Mouse (Mus musculus) embryonic facial prominence, embryonic 14.5 days (tissue): ENCODE data around the gene Ppm1e. TPM values are rescaled to one million over a fixed set of nuclear protein-coding genes. Genes with fewer than 3 reads are reported as not detected.

Experiments
- ATAC-seq: fragments of 200-750 bp; cut with Nextera tagmentation; 2 replicates; pipeline ENCODE4 v1.8.0; 2017; ENCODE audit warnings: low read depth, moderate number of reproducible peaks, moderate TSS enrichment
- DNase-seq: peaks from one replicate; pipeline ENCODE4 v3.0.0-alpha.2; 2015; ENCODE audit warnings: low spot score
- H3K27ac ChIP-seq: fragments of 300-500 bp; sonication (generic); replicated peaks from 2 replicates; pipeline ENCODE4 v1.5.1; 2014; ENCODE audit warnings: low read depth, mild to moderate bottlenecking, low read length, moderate library complexity
- H3K27me3 ChIP-seq: fragments of 300-500 bp; sonication (generic); replicated peaks from 2 replicates; pipeline ENCODE4 v1.6.1; 2014; ENCODE audit warnings: low read length; ENCODE audit not compliant: control insufficient read depth, insufficient read depth
- H3K36me3 ChIP-seq: fragments of 300-500 bp; sonication (generic); 2 replicates; pipeline ENCODE4 v1.6.1; 2014; ENCODE audit warnings: low read length, mixed read lengths; ENCODE audit not compliant: control insufficient read depth, insufficient read depth
- H3K4me1 ChIP-seq: fragments of 300-500 bp; sonication (generic); 2 replicates; pipeline ENCODE4 v1.6.1; 2014; ENCODE audit warnings: antibody characterized with exemption, low read length; ENCODE audit not compliant: control insufficient read depth, insufficient read depth
- H3K4me2 ChIP-seq: fragments of 300-500 bp; sonication (generic); 2 replicates; pipeline ENCODE4 v1.6.1; 2014; ENCODE audit warnings: low read depth, mild to moderate bottlenecking, low read length, moderate library complexity, mixed read lengths
- H3K4me3 ChIP-seq: fragments of 300-500 bp; sonication (generic); 2 replicates; pipeline ENCODE4 v1.5.1; 2014; ENCODE audit warnings: low read depth, mild to moderate bottlenecking, low read length
- H3K9ac ChIP-seq: fragments of 300-500 bp; sonication (generic); 2 replicates; pipeline ENCODE4 v1.6.1; 2014; ENCODE audit warnings: low read depth, mild to moderate bottlenecking, low read length, moderate library complexity, mixed read lengths
- H3K9me3 ChIP-seq: fragments of 300-500 bp; sonication (generic); 2 replicates; pipeline ENCODE4 v1.6.1; 2016; ENCODE audit warnings: low read length; ENCODE audit not compliant: control insufficient read depth
- WGBS: fragments of 180-500 bp; shearing (Covaris S2); extraction: QIAGEN DNeasy Blood & Tissue Kit; methylation state at CpG from one replicate; pipeline ENCODE4 v1.1.7; 2014; 5-methylcytosine and 5-hydroxymethylcytosine counted together
- polyA plus RNA-seq: library from polyadenylated mRNA; unstranded; fragments of >200 nt; fragmentation: Nextera tagmentation; extraction: Ambion mirVana; gene quantifications from 2 replicates; pipeline ENCODE4 v1.2.1, GENCODE M21; 2014

Ppm1e gene
- 4.2 and 6.6 TPM in 2 replicates for polyA plus RNA-seq

- peak within 1 kb of the TSS; percentile 96 for H3K4me2 ChIP-seq
- ATAC-seq, result peak; percentile 93
- H3K4me1 ChIP-seq, result peaks cover 9% of the 10 kb centered on the region; the same call in 1 of the 2 replicates
- peak within 1 kb of the TSS; percentile 67 for H3K9ac ChIP-seq
- H3K9me3 ChIP-seq, result no peaks in the 10 kb centered on the region
- DNase-seq, result peak; percentile 91
- H3K4me3 ChIP-seq, result peak within 1 kb of the TSS; percentile 74
- no peak within 1 kb of the TSS for H3K27ac ChIP-seq
- under 1% methylated on average over 51 of the region's 104 CpGs for WGBS
- H3K27me3 ChIP-seq, result peaks cover 40% of the 10 kb centered on the region
- H3K36me3 ChIP-seq, result no peaks in the 10 kb centered on the region
Observed at GRCm38 (mm10) chr11:87358331-87359261, at the start of gene Ppm1e. Gene Ppm1e (minus strand): TSS chr11:87359023.

GRCm38 (mm10) chr11:87404876-87405275 is 46.1 kb upstream of the Ppm1e start, which contains the start of the genes Rad51c and Tex14:
Gene Rad51c (minus strand): TSS chr11:87404954.
Gene Tex14 (plus strand): TSS chr11:87405065.
- H3K4me3 ChIP-seq, result peak within 1 kb of the TSS; percentile 64
- 79% methylated on average over 27 of the region's 27 CpGs for WGBS
- no peaks in the 10 kb centered on the region for H3K9me3 ChIP-seq
- H3K9ac ChIP-seq, result peak within 1 kb of the TSS; percentile 80
- no peaks in the 10 kb centered on the region for H3K27me3 ChIP-seq
- H3K4me1 ChIP-seq, result peaks cover 4% of the 10 kb centered on the region
- H3K36me3 ChIP-seq, result no peaks in the 10 kb centered on the region
- no peak for ATAC-seq
- H3K27ac ChIP-seq, result peak within 1 kb of the TSS; percentile 95
- no peak for DNase-seq
- peak within 1 kb of the TSS; percentile 74 for H3K4me2 ChIP-seq

GRCm38 (mm10) chr11:87404111-87404853 is 45.5 kb upstream of the Ppm1e start:
- ATAC-seq (peak; percentile 95), DNase-seq (peak; percentile 96)
- no peaks in the 10 kb centered on the region for H3K36me3 ChIP-seq
- H3K9me3 ChIP-seq, result no peaks in the 10 kb centered on the region
- H3K4me1 ChIP-seq, result peaks cover 4% of the 10 kb centered on the region
- peak overlapping the region; percentile 95 for H3K27ac ChIP-seq
- 2% methylated on average over 54 of the region's 58 CpGs for WGBS
- peak overlapping the region; percentile 80 for H3K9ac ChIP-seq
- peak overlapping the region; percentile 64 for H3K4me3 ChIP-seq
- peak overlapping the region; percentile 74 for H3K4me2 ChIP-seq
- no peaks in the 10 kb centered on the region for H3K27me3 ChIP-seq

DNA sequence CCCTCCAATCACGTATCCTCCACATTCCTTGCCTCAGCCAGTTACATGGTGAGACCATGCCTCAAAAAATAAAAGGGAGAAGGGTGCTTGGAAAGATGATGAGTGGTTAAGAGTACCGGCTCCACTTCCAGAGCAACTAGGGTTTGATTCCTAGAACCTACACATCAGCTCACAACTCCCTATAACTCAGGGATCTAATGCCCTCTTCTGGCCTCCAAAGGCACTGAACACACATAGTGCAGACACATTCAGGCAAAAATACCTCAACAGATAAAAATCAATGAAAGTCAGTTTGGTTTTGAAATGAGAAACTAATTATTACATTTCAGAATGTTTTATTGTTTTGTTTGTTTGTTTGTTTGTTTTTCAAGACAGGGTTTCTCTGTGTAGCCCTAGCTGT is 39.6 kb upstream of the Ppm1e start:
- WGBS, result 93% methylated on average over 2 of the region's 2 CpGs
- Histone ChIP-seq H3K9me3 (no peaks in the 10 kb centered on the region), H3K36me3 (0 out of 2 replicates have a peak, but pooled peaks cover 2% of the 10 kb centered on the region), H3K4me2 (no peak overlapping the region), H3K4me3 (no peak overlapping the region), H3K27ac (no peak overlapping the region), H3K9ac (no peak overlapping the region), H3K4me1 (no peaks in the 10 kb centered on the region), H3K27me3 (no peaks in the 10 kb centered on the region)
- no peak for DNase-seq
- no peak for ATAC-seq

- H3K4me1 ChIP-seq, result no peaks in the 10 kb centered on the region
- WGBS, result 38% methylated on average over 1 of the region's 1 CpGs
- H3K9me3 ChIP-seq, result no peaks in the 10 kb centered on the region
- 0 out of 2 replicates have a peak, but pooled peaks cover 8% of the 10 kb centered on the region for H3K36me3 ChIP-seq
- no peak overlapping the region for H3K9ac ChIP-seq
- peak; percentile 37 for DNase-seq
- no peak overlapping the region for H3K27ac ChIP-seq
- no peaks in the 10 kb centered on the region for H3K27me3 ChIP-seq
- H3K4me2 ChIP-seq, result no peak overlapping the region
- H3K4me3 ChIP-seq, result no peak overlapping the region
- ATAC-seq, result no peak
Observed at GRCm38 (mm10) chr11:87393855-87394254, 35.0 kb upstream of the Ppm1e start.

- Histone ChIP-seq H3K4me1 (no peaks in the 10 kb centered on the region), H3K27ac (no peak overlapping the region), H3K4me3 (no peak overlapping the region), H3K4me2 (no peak overlapping the region), H3K36me3 (0 out of 2 replicates have a peak, but pooled peaks cover 4% of the 10 kb centered on the region), H3K27me3 (no peaks in the 10 kb centered on the region), H3K9ac (no peak overlapping the region), H3K9me3 (no peaks in the 10 kb centered on the region)
- 91% methylated on average over 1 of the region's 1 CpGs for WGBS
- ATAC-seq (no peak), DNase-seq (no peak)
Observed at GRCm38 (mm10) chr11:87385676-87386075, 26.9 kb upstream of the Ppm1e start.

DNA sequence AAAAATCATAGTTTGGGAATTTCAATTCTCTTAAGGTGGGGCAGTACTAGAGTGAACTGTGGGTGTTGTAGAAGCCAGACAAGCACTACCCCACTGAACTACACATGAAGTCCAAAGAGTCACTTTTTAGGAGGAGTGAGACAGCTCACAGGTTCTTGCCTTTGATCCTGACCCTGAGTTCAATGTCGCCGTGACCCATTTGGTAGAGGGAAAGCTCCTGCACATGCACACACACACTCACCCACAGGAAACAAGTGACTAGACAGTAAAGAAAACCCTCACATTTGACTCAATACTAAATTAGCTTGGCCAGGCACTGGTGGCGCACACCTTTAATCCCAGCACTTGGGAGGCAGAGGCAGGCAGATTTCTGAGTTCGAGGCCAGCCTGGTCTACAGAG is 25.7 kb upstream of the Ppm1e start:
- no peak overlapping the region for H3K4me2 ChIP-seq
- H3K27me3 ChIP-seq, result no peaks in the 10 kb centered on the region
- H3K9me3 ChIP-seq, result no peaks in the 10 kb centered on the region
- no peak overlapping the region for H3K4me3 ChIP-seq
- ATAC-seq, result no peak
- DNase-seq, result no peak
- no peaks in the 10 kb centered on the region for H3K4me1 ChIP-seq
- 0 out of 2 replicates have a peak, but pooled peaks cover 3% of the 10 kb centered on the region for H3K36me3 ChIP-seq
- WGBS, result 96% methylated on average over 4 of the region's 4 CpGs
- H3K9ac ChIP-seq, result no peak overlapping the region
- H3K27ac ChIP-seq, result no peak overlapping the region

GRCm38 (mm10) chr11:87367865-87368580 is 9.2 kb upstream of the Ppm1e start:
- 51% methylated on average over 9 of the region's 9 CpGs for WGBS
- Histone ChIP-seq H3K4me1 (no peaks in the 10 kb centered on the region), H3K9me3 (no peaks in the 10 kb centered on the region), H3K27ac (no peak overlapping the region), H3K4me3 (no peak overlapping the region), H3K9ac (no peak overlapping the region), H3K27me3 (no peaks in the 10 kb centered on the region), H3K36me3 (no peaks in the 10 kb centered on the region), H3K4me2 (no peak overlapping the region)
- ATAC-seq, result no peak
- DNase-seq, result no peak
